Mouse (Mus musculus): ENCODE data around the gene Cav1.
A peak's percentile ranks its signal among the peaks of the same experiment; 100 is the strongest.

The Cav1 gene

DNA sequence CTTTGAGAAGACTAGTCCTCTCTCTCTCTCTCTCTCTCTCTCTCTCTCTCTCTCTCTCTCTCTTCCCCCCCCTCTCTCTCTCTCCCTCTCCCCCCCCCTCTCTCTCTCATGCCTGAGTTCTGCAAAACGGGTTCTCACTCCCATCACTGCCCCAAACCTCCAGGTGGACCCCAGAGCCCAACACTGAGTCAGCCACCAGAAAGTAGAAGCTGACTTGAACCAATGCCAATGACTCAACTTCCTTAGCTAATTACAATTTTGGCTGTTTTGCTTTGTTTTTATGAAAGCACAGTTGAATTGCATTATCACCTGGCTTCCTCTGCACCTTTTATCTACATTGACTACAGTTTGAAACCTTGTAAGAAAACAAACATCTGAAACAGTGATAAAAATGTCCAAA is 11.8 kb downstream of the Cav1 start:
- no peak for DNase-seq (ENCODE audit: low spot score)

DNA sequence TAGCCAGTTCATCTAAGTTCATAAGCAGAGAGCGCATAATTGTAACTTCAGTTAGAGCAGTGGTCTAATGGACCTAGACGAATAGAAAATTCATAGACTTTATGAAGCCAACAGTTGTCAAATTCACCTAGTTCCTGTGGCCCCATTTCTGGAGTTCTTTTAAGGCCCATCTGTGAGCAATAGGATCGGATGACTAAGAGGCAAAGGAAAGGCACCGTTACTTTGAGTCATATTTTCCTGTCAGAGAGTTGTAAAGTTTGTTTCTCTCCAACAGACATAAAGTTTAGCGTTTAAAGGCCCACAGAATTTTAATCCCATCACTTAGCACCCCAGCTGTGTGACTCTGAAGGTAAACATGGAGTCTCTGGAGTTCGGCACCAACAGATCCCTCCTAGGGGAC is 15.8 kb downstream of the Cav1 start:
- no peak for DNase-seq (ENCODE audit: low spot score)

DNA sequence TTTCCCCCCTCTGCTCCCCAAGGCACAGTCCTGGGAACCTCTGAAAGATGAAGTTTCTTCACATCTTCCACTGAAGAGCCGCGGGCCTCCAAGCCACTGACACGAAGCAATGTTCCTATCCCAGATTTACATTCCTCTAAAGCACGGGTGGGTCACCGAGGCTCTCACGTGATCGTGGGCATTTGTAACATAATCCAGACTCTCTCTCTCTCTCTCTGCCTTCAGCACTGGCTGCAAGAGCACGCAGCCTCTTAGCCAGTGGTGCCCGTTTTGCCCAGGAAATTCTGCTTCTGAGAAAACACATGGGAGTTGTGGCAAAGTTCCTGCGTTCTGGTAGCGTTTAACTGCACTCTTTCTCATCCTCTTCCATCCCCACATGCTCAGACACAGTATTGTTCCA is 21.1 kb downstream of the Cav1 start:
- DNase-seq (ENCODE audit: low spot score), result no peak

DNA sequence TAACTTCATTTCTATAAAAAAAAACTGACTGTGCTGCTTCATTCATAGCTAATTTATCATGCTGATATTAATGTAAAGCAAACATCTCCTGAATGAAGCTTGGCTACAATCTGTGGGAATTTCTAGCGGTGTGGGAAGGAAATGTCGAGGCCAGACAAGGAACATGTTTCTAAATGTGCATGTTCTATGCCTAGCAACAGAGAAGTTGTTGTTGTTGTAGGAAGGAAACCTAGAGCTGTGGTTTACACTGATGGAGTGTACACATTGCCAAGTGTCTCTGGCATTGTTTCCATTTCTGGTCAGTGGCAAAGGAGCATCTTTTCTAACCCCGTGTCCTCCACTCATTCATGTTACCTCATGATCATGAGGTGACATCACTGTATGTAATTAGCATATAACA is 23.7 kb downstream of the Cav1 start:
- DNase-seq (ENCODE audit: low spot score), result no peak

DNA sequence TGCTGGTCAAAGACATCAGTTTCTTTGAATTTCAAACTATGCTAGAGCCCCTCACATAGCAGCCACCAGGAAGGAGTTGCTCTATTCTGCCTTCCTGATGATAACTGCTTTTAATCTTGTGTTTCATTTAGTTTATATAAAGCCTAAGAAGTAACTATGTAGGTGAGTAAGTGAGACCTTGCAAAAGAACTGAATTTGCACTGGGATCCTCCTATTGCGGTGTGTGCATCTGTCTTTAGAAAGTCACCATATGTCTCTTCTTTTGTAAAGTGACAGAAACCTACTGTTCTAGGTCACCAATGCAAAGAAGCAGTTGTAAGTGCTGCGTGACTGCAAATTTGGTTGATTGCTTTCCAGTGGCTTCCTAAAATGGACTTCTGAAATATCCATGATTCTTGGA is 31.6 kb downstream of the Cav1 start:
- no peak for DNase-seq (ENCODE audit: low spot score)

DNA sequence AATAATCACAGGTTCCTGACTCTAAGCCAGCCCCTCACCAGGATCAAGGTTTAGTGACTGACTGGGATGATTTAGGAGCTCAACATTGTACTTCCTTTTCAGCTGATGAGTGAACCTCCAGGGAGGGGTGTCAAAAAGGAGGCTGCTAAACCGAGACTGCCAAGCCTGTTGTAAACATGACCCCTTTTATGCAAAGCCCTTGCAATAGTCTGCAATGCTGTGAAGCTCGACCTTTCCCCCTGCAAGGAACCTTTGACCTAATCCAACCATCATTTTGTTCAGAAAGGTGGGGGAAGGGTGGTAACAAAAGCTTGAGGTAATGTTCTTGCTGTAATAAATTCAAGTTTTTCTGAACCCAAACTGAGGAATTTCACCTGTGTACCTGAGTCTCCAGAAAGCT is 34.3 kb downstream of the Cav1 start:
- DNase-seq (ENCODE audit: low spot score), result no peak

DNA sequence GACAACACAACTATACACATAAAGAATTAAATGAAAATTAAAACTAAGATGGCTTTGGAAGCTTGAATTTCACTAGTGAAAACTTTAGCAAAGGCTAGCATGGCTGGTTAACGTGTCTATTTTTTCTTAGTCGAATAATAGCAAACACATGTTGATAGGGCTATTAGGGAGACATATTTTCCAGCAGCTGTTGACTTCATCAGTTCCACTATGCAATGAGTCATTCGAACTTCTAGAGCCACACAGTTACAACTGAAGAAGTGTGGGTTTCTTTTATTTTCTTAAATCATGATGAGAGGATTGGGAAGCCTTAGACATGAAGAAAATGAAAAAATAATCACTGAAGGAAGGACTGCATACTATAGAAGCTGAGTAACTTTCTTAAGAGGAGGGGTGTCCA is 41.9 kb downstream of the Cav1 start:
- no peak for DNase-seq (ENCODE audit: low spot score)

DNA sequence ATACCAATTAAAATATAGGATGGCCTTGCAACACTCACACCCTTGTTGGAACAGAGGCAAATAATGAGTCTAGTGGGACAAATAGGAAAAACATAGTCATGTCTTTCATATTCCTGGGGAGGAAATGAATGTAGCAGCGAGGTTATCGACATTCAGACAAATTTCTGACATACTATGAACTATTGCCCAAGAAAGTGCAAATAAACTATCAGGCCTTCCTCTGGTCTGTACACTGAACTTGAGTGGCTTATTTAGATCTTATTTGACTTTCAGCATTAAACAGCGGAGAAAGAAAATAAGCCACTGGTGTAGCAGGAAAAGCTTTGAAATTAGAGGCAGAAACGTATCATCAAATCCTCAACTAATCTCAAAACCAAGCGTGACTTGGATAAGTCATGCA is 44.7 kb downstream of the Cav1 start:
- DNase-seq (ENCODE audit: low spot score), result no peak

DNA sequence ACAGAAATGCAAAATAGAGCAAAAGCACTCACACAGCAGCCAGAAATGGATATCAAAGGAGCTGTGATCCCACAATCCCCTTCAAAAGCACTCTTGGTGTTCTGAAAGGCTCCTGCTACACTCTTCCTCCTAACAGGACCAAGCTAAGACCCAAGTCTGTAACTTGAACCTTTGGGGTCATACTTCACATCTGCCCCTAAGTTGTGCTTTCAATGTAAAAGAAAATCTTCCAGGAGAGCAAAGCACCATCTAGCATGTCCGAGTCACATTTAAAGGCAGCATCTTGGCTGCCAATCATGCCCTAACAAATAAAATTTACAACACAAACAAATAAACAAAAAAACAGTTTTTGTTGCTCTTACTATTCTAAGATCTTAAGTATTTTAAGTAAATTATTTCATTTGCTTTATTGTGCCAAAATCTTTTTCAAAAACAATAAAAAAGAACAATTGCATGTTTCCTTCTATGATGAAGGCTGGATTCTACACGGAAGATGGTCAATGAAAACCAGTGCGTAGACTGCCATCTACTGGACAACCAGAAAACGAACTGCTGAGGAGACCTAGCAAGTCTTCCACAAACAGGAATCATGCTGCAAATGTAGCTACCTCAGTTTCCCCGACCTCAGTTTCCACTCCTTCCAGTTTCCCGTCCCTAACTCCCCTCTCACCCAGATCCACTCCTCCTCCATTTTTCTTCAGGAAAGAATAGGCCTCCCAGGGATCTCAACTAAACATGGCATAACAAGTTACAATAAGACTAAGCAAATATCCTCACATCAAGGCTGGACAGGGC is 53.0 kb downstream of the Cav1 start:
- DNase-seq (ENCODE audit: low spot score), result peak; percentile 30

DNA sequence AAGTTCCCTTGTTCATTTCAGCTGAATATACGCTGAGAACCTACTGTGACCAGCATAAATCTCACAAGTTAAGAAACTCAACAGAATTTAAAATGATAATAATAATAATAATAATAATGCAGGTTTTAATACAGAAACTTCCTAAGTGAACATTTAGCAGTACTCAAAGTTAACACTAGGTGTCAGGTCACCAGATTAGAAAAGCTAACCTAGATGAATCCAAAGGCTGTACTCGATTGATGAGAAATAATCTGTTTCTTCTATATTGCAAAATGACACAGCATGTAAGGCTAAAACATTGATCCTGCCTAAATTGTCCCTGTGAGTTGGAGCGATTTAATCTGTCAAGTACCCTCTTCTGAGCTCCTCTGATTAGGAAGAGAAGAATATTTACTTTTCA is 56.6 kb downstream of the Cav1 start:
- DNase-seq (ENCODE audit: low spot score), result no peak

DNA sequence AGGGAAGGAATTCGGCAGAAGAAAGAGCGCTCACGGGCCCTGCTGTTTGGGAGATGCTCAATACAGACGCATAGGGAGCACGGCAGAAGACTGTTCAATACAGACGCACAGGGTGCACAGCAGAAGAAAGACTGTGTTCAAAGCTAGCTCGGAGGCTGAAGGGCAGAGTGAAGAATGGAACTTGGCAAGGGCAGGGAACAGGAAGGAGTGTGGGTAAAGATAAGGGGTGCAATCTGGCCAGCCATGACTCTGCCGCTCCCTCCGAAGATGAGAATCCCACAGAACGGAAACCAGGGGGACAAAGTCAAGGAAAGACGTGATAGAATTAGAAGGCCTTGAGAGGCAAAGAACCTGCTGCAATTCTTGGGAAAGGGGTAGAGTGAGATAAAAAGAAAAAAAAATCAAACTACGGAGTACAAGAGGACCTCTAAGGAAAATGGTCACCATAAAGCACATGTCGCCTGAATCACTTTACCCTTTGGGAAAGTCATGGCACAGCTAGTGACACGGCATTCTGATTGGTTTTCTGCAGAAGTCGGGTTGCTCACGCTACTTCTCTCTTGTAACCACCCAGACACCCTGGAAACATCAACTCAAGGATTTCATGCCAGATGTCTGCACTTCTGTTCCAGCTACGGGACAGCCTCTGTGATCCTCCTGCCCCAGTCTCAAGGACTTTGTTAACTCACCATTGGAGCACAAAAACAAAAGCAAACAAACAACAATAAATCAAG is 57.5 kb downstream of the Cav1 start:
- DNase-seq (ENCODE audit: low spot score), result no peak

DNA sequence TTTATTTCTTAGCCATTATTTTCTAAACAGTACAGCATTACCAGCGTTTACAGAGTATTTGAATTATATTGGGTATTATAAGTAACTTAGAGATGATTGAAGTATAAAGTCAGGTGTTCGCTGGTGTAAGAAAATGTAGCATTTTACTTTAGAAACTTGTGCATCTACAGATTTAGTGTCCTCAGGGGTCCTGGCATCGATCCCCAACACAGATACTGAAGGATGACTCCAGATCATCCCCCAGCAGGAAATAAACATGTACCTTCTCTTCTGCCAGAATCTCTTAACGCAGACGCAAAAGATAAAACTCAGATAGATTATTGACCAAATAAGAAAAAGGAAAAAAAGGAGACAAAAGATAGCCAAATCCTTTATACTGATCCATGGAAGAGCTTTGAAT is 68.2 kb downstream of the Cav1 start:
- DNase-seq (ENCODE audit: low spot score), result no peak

DNA sequence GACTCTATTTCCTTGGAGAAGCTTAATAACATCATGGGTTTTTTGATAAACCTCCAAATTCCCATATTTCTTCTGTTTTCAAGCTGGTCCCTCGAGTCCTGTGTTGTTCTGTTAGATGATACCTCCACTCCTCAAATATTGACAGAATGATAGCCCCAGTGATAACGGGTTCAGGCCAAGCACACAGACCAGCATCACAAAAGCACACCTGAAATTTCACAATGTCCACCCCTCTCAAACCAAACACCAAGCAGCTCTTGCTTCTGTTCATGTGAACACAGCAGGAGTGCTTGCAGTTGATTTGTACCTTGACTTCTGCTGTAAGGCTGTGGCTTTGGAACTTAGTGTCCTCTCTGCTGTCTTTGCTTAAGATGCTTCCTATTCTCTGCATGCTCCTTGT is 71.2 kb downstream of the Cav1 start:
- no peak for DNase-seq (ENCODE audit: low spot score)

DNA sequence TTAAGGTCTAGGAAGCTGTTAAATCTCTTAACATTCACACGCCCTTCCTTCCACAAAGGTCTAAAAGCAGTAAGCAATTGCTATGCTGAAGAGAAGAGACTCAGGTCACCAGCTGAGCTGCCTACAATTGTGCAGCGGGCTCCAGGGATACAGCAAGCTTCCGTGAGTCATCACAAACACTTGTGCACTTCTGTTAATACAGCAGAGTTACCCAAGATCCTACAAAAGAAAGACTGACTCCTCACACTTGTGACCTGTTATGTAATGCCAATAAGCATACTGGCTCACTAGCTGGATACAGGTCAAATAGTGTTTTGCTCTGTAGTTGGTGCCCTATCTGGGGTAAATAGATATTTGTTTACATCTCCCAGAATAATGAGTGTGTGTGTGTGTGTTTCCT is 74.0 kb downstream of the Cav1 start:
- no peak for DNase-seq (ENCODE audit: low spot score)

DNA sequence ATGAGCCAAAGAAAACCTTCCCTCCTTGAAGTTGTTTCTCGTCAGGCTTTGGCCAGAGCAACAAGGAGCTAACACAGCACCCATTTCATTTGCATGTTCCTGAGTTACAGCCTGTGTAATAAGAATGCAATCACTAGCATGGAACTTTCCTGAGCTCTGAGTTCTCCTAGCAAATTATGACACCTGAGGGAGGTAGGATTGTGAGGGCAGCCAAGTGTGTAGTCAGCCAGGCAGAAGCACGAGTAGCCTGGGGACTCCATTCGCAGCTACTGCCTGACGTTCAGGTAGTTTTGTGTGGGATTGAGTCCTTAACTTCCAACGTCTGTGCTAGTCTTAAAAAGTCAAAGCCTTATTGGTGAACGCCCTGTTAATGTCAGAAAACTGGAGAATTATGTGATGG is 75.6 kb downstream of the Cav1 start:
- no peak for DNase-seq (ENCODE audit: low spot score)

DNA sequence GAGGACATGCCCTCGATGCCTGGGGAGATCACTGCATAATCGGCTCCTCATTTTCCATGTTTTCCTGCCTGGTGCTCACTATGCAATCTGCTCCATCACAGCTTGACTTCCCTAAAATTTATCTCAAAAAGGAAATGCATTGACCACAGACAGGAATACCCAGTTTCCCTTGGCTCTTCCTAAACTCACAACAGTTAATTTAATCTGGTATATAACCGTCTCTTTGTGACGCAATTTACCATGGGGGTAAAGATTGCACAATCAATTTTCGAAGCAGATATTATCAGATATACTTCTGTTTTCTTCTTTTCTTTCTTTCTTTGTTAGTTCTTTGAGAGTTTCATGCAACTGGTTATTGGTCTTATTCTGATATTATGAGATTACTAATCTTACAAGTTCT is 79.4 kb downstream of the Cav1 start:
- no peak for DNase-seq (ENCODE audit: low spot score)

DNA sequence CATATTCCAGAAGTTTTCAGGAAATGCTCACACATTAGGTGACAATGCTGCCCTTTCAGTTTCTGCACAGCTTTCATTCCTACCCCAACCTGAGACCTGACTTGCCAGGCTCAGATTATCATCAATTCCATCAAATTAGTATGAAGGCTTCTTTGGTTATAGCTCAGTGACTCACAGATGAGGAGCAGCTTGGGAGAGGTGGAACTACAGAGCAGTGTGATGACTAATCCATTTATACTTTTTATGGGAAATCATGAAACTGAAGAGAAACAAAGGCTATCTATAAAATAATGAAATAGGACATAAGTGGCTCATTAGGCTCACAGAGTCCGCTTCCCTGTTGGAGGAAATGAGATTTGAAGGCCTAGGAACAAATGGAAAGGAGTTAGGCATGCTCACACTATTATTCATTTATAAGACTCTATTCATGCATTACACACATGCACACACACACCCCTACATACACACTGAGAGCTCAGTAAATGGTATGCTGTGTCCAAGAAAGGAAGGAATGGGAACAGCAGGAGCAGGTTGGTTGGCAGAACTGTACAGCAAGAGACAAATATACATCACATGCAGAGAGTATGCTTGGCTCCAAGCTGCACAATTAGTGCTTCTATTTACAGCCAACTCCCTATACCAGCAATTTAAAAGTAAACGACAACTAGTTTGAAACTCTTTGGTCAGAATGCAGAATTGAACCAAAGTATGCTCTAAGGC is 82.0 kb downstream of the Cav1 start:
- DNase-seq (ENCODE audit: low spot score), result no peak

Data from urinary bladder, postnatal 14 days (tissue).